Mouse (Mus musculus) stomach, postnatal 0 days (tissue): ENCODE data around the gene Zbtb16.

Source experiments
- CTCF ChIP-seq: IDR thresholded peaks from 2 replicates; pipeline ENCODE4 v1.5.1; 2016; ENCODE audit warnings: antibody characterized with exemption, low read depth, mild to moderate bottlenecking, moderate library complexity
- EP300 ChIP-seq: optimal IDR thresholded peaks from 2 replicates; pipeline ENCODE3; 2016; ENCODE audit warnings: antibody characterized with exemption

DNA sequence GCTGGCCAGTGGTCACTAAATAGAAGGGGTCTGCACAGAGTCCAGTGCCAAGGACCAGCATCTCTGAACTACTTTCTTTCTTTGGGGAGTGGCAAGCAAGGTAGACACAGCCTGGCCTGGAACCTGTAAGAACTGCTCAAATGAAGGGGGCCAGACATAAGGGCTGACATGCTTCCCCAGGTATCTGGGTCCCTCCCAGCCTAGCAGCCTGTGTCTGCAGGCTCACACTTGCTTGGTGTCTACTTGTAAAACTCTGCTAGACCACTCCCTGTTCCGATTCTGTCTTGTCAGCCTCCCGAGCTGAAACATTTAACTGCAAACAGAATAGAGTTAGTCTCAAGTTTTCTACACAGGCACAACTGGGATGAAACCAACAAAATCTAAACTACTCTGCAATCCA, 41.6 kb downstream of the Zbtb16 start:
- TF ChIP-seq CTCF, result no peak
- no peak for TF ChIP-seq EP300
